Mouse (Mus musculus) cortical plate, adult 2 months (tissue): ENCODE data around the gene Fam214a.

Experiments
- CTCF ChIP-seq: fragments of 200-500 bp; IDR thresholded peaks from 2 replicates; pipeline ENCODE4 v1.5.1; 2011; ENCODE audit warnings: mild to moderate bottlenecking, control low read depth, low read length; ENCODE audit not compliant: insufficient read depth; ENCODE audit errors: extremely low read depth
- POLR2A ChIP-seq: fragments of 200-500 bp; IDR thresholded peaks from 2 replicates; pipeline ENCODE4 v1.6.1; 2011; ENCODE audit warnings: mild to moderate bottlenecking, low read length, control low read depth; ENCODE audit not compliant: insufficient read depth; ENCODE audit errors: extremely low read depth

- no peak for TF ChIP-seq CTCF
- TF ChIP-seq POLR2A, result no peak
Observed at GRCm38 (mm10) chr9:74968647-74969428, 16.2 kb downstream of the Fam214a start.
